Mouse (Mus musculus): Measurements from ENCODE around the gene Sephs1. TPM values are rescaled to one million over a fixed set of nuclear protein-coding genes. Genes with fewer than 3 reads are reported as not detected.

Sephs1 gene
- polyA plus RNA-seq, 1 experiment from 2014 or later, result 38.2 TPM

- H3K9ac ChIP-seq (ENCODE audit: low read length), result no peak overlapping the region
- no peak overlapping the region for H3K27ac ChIP-seq (ENCODE audit: low read length)
- no peak for ATAC-seq (replicated peaks; ENCODE audit: extremely low read depth, insufficient read depth, low FRiP score)
- H3K4me1 ChIP-seq (ENCODE audit: control insufficient read depth, insufficient read depth, low read length), result no peaks in the 10 kb centered on the region
- H3K4me3 ChIP-seq (ENCODE audit: low read length), result no peak overlapping the region
- H3K9me3 ChIP-seq (replicated peaks; ENCODE audit: control insufficient read depth, low read length), result no peaks in the 10 kb centered on the region
- H3K36me3 ChIP-seq (ENCODE audit: control insufficient read depth, insufficient read depth), result peaks cover 69% of the 10 kb centered on the region
- H3K27me3 ChIP-seq (ENCODE audit: control insufficient read depth, insufficient read depth, low read length), result no peaks in the 10 kb centered on the region
- H3K4me2 ChIP-seq (ENCODE audit: low read depth, low read length), result no peak overlapping the region
- 96% methylated on average over 4 of the region's 4 CpGs for WGBS
Measured at GRCm38 (mm10) chr2:4896970-4897369, 15.6 kb downstream of the Sephs1 start.

DNA sequence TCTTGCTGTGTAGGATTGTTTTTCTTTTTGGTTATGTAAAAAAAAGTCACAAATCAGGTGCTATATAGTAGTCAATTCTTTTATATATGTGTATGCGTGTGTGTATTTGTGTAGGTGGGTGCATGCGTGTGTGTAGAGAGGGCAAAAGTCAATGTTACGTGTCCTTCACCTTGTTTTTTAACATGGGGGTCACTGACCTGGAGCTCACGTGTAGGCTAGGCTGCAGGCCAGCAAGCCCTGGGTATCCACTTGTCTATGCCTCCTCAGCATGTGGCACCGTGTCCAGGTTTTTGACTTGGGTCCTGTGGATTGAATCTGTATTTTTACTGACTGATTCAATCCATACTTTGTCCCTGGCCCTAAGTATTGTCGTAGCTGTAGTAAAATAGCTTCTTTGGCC is 19.3 kb downstream of the Sephs1 start:
- Histone ChIP-seq H3K9me3 (replicated peaks; ENCODE audit: control insufficient read depth, low read length) (no peaks in the 10 kb centered on the region), H3K9ac (ENCODE audit: low read length) (no peak overlapping the region), H3K4me2 (ENCODE audit: low read depth, low read length) (no peak overlapping the region), H3K36me3 (ENCODE audit: control insufficient read depth, insufficient read depth) (peaks cover 57% of the 10 kb centered on the region), H3K4me1 (ENCODE audit: control insufficient read depth, insufficient read depth, low read length) (no peaks in the 10 kb centered on the region), H3K27ac (ENCODE audit: low read length) (no peak overlapping the region), H3K27me3 (ENCODE audit: control insufficient read depth, insufficient read depth, low read length) (no peaks in the 10 kb centered on the region), H3K4me3 (ENCODE audit: low read length) (no peak overlapping the region)
- ATAC-seq (replicated peaks; ENCODE audit: extremely low read depth, insufficient read depth, low FRiP score), result no peak
- 87% methylated on average over 6 of the region's 6 CpGs for WGBS

DNA sequence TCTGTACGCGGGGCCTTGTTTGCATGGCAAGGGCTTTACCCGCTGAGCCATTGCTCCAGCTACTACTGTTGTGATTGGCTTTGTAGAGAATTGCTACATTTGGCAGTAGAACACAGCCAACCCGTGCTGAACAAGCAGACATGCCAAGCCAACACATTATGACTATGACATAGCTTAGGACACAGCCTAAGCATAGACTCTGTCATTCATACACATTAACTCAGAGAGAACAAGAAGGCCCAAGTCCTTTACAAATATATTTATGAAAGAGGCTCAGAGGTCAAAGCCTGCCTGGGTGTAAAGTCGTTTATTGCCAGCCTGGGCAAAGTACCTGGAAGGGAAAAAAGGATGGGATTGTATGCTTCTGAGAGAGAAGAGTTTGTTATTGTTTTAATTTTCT is 21.0 kb downstream of the Sephs1 start:
- Histone ChIP-seq H3K9ac (ENCODE audit: low read length) (no peak overlapping the region), H3K4me2 (ENCODE audit: low read depth, low read length) (no peak overlapping the region), H3K36me3 (ENCODE audit: control insufficient read depth, insufficient read depth) (peaks cover 64% of the 10 kb centered on the region), H3K27me3 (ENCODE audit: control insufficient read depth, insufficient read depth, low read length) (no peaks in the 10 kb centered on the region), H3K9me3 (replicated peaks; ENCODE audit: control insufficient read depth, low read length) (no peaks in the 10 kb centered on the region), H3K4me1 (ENCODE audit: control insufficient read depth, insufficient read depth, low read length) (no peaks in the 10 kb centered on the region), H3K4me3 (ENCODE audit: low read length) (no peak overlapping the region), H3K27ac (ENCODE audit: low read length) (no peak overlapping the region)
- no peak for ATAC-seq (replicated peaks; ENCODE audit: extremely low read depth, insufficient read depth, low FRiP score)
- WGBS, result 91% methylated on average over 5 of the region's 5 CpGs

DNA sequence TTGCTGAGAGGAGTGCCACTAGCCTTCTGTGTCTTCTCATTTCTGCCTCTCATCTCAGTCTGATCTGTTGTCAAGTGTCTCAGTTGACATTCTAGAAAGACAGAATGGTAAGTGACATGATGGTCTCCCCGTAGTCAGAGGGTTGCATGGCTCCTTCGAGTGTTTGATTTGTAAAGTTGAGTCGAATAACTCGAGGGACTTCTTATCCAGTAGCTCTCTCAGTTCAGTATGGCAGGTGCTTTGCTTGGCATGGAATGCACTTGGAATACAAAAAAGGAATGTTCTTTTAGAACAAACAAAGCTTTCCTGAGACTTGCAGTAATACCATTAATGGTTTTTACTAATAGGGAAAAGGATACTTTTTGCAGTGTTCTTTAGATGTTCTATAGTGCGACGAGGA is 25.8 kb downstream of the Sephs1 start:
- Histone ChIP-seq H3K4me2 (ENCODE audit: low read depth, low read length) (no peak overlapping the region), H3K27ac (ENCODE audit: low read length) (no peak overlapping the region), H3K4me3 (ENCODE audit: low read length) (no peak overlapping the region), H3K27me3 (ENCODE audit: control insufficient read depth, insufficient read depth, low read length) (no peaks in the 10 kb centered on the region), H3K36me3 (ENCODE audit: control insufficient read depth, insufficient read depth) (peaks cover 33% of the 10 kb centered on the region), H3K9me3 (replicated peaks; ENCODE audit: control insufficient read depth, low read length) (peaks cover 2% of the 10 kb centered on the region), H3K9ac (ENCODE audit: low read length) (no peak overlapping the region), H3K4me1 (ENCODE audit: control insufficient read depth, insufficient read depth, low read length) (no peaks in the 10 kb centered on the region)
- ATAC-seq (replicated peaks; ENCODE audit: extremely low read depth, insufficient read depth, low FRiP score), result no peak
- 80% methylated on average over 6 of the region's 6 CpGs for WGBS

DNA sequence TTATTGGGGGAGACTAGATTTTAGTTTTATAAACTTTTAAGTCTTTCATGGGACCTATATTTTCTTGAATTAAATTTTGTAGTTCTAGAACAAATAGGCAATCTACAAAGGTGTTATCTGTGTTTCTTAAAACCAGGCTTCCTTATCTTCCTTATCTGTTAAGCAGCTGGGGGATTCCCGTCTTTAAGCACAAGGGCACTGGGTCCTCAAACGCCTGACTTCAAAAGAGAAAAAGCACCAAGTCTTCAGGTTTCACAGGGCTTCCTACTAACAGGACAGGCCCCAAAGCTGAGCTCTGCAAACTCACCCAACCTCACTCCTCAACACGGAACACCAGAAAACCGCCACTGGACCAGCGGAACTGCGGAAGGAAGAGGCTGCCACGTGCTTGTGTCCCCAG is 26.6 kb downstream of the Sephs1 start:
- no peak overlapping the region for H3K27ac ChIP-seq (ENCODE audit: low read length)
- no peak overlapping the region for H3K9ac ChIP-seq (ENCODE audit: low read length)
- no peak overlapping the region for H3K4me3 ChIP-seq (ENCODE audit: low read length)
- H3K4me2 ChIP-seq (ENCODE audit: low read depth, low read length), result no peak overlapping the region
- no peaks in the 10 kb centered on the region for H3K4me1 ChIP-seq (ENCODE audit: control insufficient read depth, insufficient read depth, low read length)
- H3K36me3 ChIP-seq (ENCODE audit: control insufficient read depth, insufficient read depth), result peaks cover 31% of the 10 kb centered on the region
- no peaks in the 10 kb centered on the region for H3K27me3 ChIP-seq (ENCODE audit: control insufficient read depth, insufficient read depth, low read length)
- 50% methylated on average over 7 of the region's 7 CpGs for WGBS
- H3K9me3 ChIP-seq (replicated peaks; ENCODE audit: control insufficient read depth, low read length), result peaks cover 10% of the 10 kb centered on the region
- no peak for ATAC-seq (replicated peaks; ENCODE audit: extremely low read depth, insufficient read depth, low FRiP score)

DNA sequence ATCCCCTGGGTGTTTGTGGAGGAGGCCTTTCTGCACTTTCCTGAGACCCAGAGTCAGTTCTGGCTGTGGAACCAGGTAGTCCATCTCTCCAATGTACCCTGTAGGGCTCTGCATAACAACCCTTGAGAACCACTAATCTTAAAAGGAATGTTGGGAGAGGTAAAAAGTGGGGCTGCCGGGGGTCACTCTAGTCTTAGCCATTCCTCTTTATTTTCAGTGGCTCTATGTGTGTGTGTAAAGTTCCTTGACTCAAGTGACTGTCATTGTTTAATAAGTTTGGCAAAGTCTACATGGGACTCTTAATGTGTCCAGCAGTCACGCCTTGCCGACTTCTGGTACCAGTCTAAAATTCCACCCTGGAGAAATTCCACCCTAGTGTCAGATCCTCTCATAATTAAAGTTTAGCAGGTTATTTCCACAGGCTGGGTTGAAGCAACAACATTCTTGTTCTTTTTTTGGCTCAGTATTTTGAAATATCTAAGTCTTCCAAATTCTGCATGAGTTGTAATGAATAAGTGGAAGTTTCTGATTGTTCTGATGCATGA is 27.5 kb downstream of the Sephs1 start:
- no peak overlapping the region for H3K4me3 ChIP-seq (ENCODE audit: low read length)
- H3K9me3 ChIP-seq (replicated peaks; ENCODE audit: control insufficient read depth, low read length), result peaks cover 14% of the 10 kb centered on the region
- no peak for ATAC-seq (replicated peaks; ENCODE audit: extremely low read depth, insufficient read depth, low FRiP score)
- 87% methylated on average over 3 of the region's 3 CpGs for WGBS
- no peak overlapping the region for H3K4me2 ChIP-seq (ENCODE audit: low read depth, low read length)
- no peaks in the 10 kb centered on the region for H3K4me1 ChIP-seq (ENCODE audit: control insufficient read depth, insufficient read depth, low read length)
- no peak overlapping the region for H3K27ac ChIP-seq (ENCODE audit: low read length)
- no peak overlapping the region for H3K9ac ChIP-seq (ENCODE audit: low read length)
- H3K36me3 ChIP-seq (ENCODE audit: control insufficient read depth, insufficient read depth), result peaks cover 29% of the 10 kb centered on the region
- H3K27me3 ChIP-seq (ENCODE audit: control insufficient read depth, insufficient read depth, low read length), result no peaks in the 10 kb centered on the region

- Histone ChIP-seq H3K27ac (ENCODE audit: low read length) (no peak overlapping the region), H3K4me1 (ENCODE audit: control insufficient read depth, insufficient read depth, low read length) (no peaks in the 10 kb centered on the region), H3K36me3 (ENCODE audit: control insufficient read depth, insufficient read depth) (peaks cover 27% of the 10 kb centered on the region), H3K4me3 (ENCODE audit: low read length) (no peak overlapping the region), H3K4me2 (ENCODE audit: low read depth, low read length) (no peak overlapping the region), H3K9ac (ENCODE audit: low read length) (no peak overlapping the region), H3K27me3 (ENCODE audit: control insufficient read depth, insufficient read depth, low read length) (no peaks in the 10 kb centered on the region), H3K9me3 (replicated peaks; ENCODE audit: control insufficient read depth, low read length) (peaks cover 14% of the 10 kb centered on the region)
- ATAC-seq (replicated peaks; ENCODE audit: extremely low read depth, insufficient read depth, low FRiP score), result no peak
- 67% methylated on average over 6 of the region's 6 CpGs for WGBS
Measured at GRCm38 (mm10) chr2:4909909-4910308, 28.5 kb downstream of the Sephs1 start.

DNA sequence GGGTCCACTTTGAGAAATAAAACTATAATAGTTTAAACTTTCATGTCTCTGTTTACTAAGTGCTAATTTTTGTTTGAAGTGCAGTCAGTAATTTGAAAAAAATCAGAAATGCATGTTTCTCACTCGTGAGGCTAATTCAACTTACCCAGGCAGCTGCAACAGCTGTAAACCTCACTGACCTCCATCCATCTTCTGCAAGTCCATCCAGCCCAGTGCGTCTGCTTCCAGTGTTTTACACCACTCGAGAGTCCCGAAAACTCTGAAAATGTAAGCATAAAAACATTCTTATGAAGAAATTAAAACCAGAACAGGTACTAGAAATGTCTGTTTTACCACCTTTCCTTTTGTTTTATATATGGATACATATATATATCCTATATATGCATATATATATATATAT is 29.2 kb downstream of the Sephs1 start:
- Histone ChIP-seq H3K27ac (ENCODE audit: low read length) (no peak overlapping the region), H3K36me3 (ENCODE audit: control insufficient read depth, insufficient read depth) (peaks cover 22% of the 10 kb centered on the region), H3K27me3 (ENCODE audit: control insufficient read depth, insufficient read depth, low read length) (no peaks in the 10 kb centered on the region), H3K9me3 (replicated peaks; ENCODE audit: control insufficient read depth, low read length) (peaks cover 14% of the 10 kb centered on the region), H3K4me1 (ENCODE audit: control insufficient read depth, insufficient read depth, low read length) (no peaks in the 10 kb centered on the region), H3K9ac (ENCODE audit: low read length) (no peak overlapping the region), H3K4me2 (ENCODE audit: low read depth, low read length) (no peak overlapping the region), H3K4me3 (ENCODE audit: low read length) (no peak overlapping the region)
- 77% methylated on average over 4 of the region's 4 CpGs for WGBS
- no peak for ATAC-seq (replicated peaks; ENCODE audit: extremely low read depth, insufficient read depth, low FRiP score)

GRCm38 (mm10) chr2:4913949-4914348 is 32.6 kb downstream of the Sephs1 start:
- 78% methylated on average over 7 of the region's 7 CpGs for WGBS
- H3K27me3 ChIP-seq (ENCODE audit: control insufficient read depth, insufficient read depth, low read length), result no peaks in the 10 kb centered on the region
- H3K4me3 ChIP-seq (ENCODE audit: low read length), result no peak overlapping the region
- peaks cover 14% of the 10 kb centered on the region for H3K9me3 ChIP-seq (replicated peaks; ENCODE audit: control insufficient read depth, low read length)
- no peak for ATAC-seq (replicated peaks; ENCODE audit: extremely low read depth, insufficient read depth, low FRiP score)
- no peaks in the 10 kb centered on the region for H3K36me3 ChIP-seq (ENCODE audit: control insufficient read depth, insufficient read depth)
- H3K4me2 ChIP-seq (ENCODE audit: low read depth, low read length), result no peak overlapping the region
- no peak overlapping the region for H3K27ac ChIP-seq (ENCODE audit: low read length)
- H3K9ac ChIP-seq (ENCODE audit: low read length), result no peak overlapping the region
- H3K4me1 ChIP-seq (ENCODE audit: control insufficient read depth, insufficient read depth, low read length), result peaks cover 5% of the 10 kb centered on the region

Data from heart, embryonic 16.5 days (tissue).